Mouse (Mus musculus): ENCODE data around the gene Adcy7.

DNA sequence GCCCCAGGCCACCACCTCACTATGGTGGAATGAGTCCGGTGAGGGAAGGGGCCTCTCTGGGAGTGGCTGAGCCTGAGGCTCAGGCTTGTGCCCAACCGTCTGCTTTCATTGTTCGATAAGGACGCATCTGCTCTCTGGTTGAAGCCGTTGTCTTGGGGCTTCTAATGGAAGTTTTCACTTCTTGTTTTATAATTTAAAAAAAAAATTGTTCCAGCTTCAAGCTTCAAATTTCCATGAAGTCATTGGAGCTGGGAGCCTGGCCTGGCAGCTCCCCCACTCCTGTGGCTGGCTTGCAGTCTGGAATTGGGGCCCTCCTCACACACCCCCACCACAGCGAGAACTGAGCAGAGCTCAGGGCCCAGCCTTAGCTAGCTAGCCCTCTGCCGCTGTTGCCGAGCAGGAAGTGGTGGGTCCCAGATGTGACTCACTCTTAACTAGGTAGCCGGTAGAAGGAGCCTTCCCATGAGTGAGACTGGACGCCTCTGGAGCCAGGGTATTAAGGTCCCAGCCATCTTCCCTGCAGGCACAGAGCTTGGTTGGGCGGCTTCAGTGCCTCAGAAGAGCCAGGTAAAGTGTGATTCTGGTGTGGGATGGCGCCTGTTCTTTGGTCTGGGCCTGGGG is 16.5 kb downstream of the Adcy7 start:
- no peak for TF ChIP-seq CTCF (IDR thresholded peaks at IDR 0.05; ENCODE audit: low read depth)
- no peak; the same call in 1 of the 2 replicates for TF ChIP-seq EP300 (IDR thresholded peaks at IDR 0.05; ENCODE audit: low read depth)

All from liver, embryonic 14.5 days (tissue).